Mouse (Mus musculus) C2C12 (cell line): ENCODE measurements around the gene Mrap2.

Source experiments
- CEBPB ChIP-seq: IDR thresholded peaks from one replicate; pipeline ENCODE4 v1.6.1; 2011; ENCODE audit warnings: low read depth, mild to moderate bottlenecking, control low read depth, moderate library complexity
- CTCF ChIP-seq: IDR thresholded peaks from one replicate; pipeline ENCODE4 v1.5.1; 2011; ENCODE audit not compliant: control insufficient read depth, insufficient read depth, insufficient read length
- FOSL1 ChIP-seq: IDR thresholded peaks from one replicate; pipeline ENCODE4 v1.8.0; 2011; ENCODE audit warnings: mild to moderate bottlenecking, low read length; ENCODE audit not compliant: poor library complexity, insufficient read depth, severe bottlenecking
- MAX ChIP-seq: IDR thresholded peaks from one replicate; pipeline ENCODE4 v1.6.1; 2011; ENCODE audit warnings: mild to moderate bottlenecking, control low read depth
- MYOG ChIP-seq: IDR thresholded peaks from one replicate; pipeline ENCODE4 v1.6.1; 2011; ENCODE audit not compliant: control insufficient read depth, insufficient read length; ENCODE audit errors: extremely low read depth
- USF1 ChIP-seq: IDR thresholded peaks from one replicate; pipeline ENCODE4 v1.6.1; 2011; ENCODE audit warnings: low read depth, mild to moderate bottlenecking, control low read depth, moderate library complexity

GRCm38 (mm10) chr9:87115019-87115418 lies 29.1 kb upstream of the Mrap2 start:
- no peak for TF ChIP-seq CTCF
- no peak for TF ChIP-seq USF1
- TF ChIP-seq MAX = no peak
- no peak for TF ChIP-seq CEBPB
- no peak for TF ChIP-seq FOSL1
- no peak for TF ChIP-seq MYOG
